Mouse (Mus musculus): ENCODE measurements around the gene Rplp2. TPM values are rescaled to one million over a fixed set of nuclear protein-coding genes. Genes with fewer than 3 reads are reported as not detected.

Rplp2 gene
- polyA plus RNA-seq, 1 experiment from 2014 or later = 809 TPM

DNA sequence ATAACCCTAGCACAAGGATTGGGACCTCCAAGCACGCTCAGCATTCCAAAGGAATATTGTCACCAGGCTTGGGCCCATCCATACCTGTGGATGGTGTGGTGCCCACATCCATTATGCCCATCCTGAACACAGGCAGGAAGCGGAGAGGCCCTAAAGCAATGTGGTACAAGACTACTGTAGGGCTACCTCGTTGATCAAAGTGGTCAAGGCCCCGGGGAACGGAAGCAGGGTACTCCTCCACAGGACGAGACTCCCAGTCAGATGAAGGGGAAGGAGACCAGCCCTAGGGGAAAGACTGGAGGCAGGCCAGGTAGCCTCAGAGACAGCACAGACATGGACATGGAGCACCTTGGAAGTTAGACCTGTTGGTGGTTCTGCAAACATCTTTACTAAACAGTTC lies 25.6 kb downstream of the Rplp2 start:
- H3K27ac ChIP-seq = no peak overlapping the region
- no peak for ATAC-seq (ENCODE audit: low FRiP score)
- no peak overlapping the region for H3K4me3 ChIP-seq
- no peak overlapping the region for H3K9ac ChIP-seq
- no peaks in the 10 kb centered on the region for H3K9me3 ChIP-seq
- 91% methylated on average over 6 of the region's 6 CpGs for WGBS
- no peak overlapping the region for H3K4me2 ChIP-seq
- H3K36me3 ChIP-seq = peaks cover 35% of the 10 kb centered on the region
- peaks cover 67% of the 10 kb centered on the region for H3K4me1 ChIP-seq (replicated peaks)
- peaks cover 23% of the 10 kb centered on the region for H3K27me3 ChIP-seq

DNA sequence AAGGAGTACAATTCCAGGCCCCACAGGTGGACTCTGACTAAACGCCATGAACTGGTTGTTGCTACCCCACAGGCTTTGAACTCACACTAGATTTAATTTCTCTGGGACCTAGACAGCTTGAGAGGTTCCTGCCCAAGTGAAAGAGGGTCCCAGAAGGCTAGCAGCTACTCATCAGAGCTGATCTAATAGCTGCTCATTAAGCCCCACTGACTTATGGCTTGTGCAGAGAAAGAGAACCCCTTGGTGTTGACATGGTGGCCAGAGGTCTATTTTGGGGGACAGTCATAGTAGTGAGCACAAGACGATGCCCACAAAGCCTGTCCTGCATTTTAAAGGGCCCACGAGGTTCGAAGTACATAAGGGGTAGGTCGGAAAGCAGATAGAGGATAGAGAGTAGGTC lies 27.0 kb downstream of the Rplp2 start:
- Histone ChIP-seq H3K4me1 (replicated peaks) (peaks cover 53% of the 10 kb centered on the region), H3K4me3 (peak overlapping the region; percentile 63), H3K27ac (no peak overlapping the region), H3K9me3 (no peaks in the 10 kb centered on the region), H3K9ac (peak overlapping the region; percentile 84), H3K36me3 (peaks cover 35% of the 10 kb centered on the region), H3K4me2 (peak overlapping the region; percentile 85), H3K27me3 (peaks cover 28% of the 10 kb centered on the region)
- ATAC-seq (ENCODE audit: low FRiP score) = no peak
- 11% methylated on average over 5 of the region's 5 CpGs for WGBS

- Histone ChIP-seq H3K9me3 (no peaks in the 10 kb centered on the region), H3K36me3 (peaks cover 25% of the 10 kb centered on the region), H3K9ac (peak within 1 kb of the TSS; percentile 84), H3K27me3 (peaks cover 30% of the 10 kb centered on the region), H3K4me3 (peak within 1 kb of the TSS; percentile 63), H3K4me2 (peak within 1 kb of the TSS; percentile 85), H3K4me1 (replicated peaks) (peaks cover 43% of the 10 kb centered on the region), H3K27ac (peak within 1 kb of the TSS; percentile 88)
- under 1% methylated on average over 85 of the region's 87 CpGs for WGBS
- ATAC-seq (ENCODE audit: low FRiP score) = peak; percentile 83
These were observed 28.0 kb downstream of the Rplp2 start, which contains the start of the genes Polr2l and Tspan4 for GRCm38 (mm10) chr7:141475011-141475804. Gene Polr2l, minus strand, starts transcription at chr7:141475132. Gene Tspan4, plus strand, starts transcription at chr7:141475240.

- H3K27ac ChIP-seq = 0 out of 2 replicates have a peak overlapping the region, but pooled peaks have one; percentile 62
- H3K9ac ChIP-seq = peak overlapping the region; percentile 84
- peak overlapping the region; percentile 85 for H3K4me2 ChIP-seq
- H3K9me3 ChIP-seq = no peaks in the 10 kb centered on the region
- peaks cover 19% of the 10 kb centered on the region for H3K36me3 ChIP-seq
- 2% methylated on average over 12 of the region's 12 CpGs for WGBS
- H3K27me3 ChIP-seq = peaks cover 31% of the 10 kb centered on the region
- peaks cover 42% of the 10 kb centered on the region for H3K4me1 ChIP-seq (replicated peaks)
- no peak for ATAC-seq (ENCODE audit: low FRiP score)
- peak overlapping the region; percentile 63 for H3K4me3 ChIP-seq
These were observed 28.6 kb downstream of the Rplp2 start for GRCm38 (mm10) chr7:141475805-141476158.

- H3K9ac ChIP-seq = peak overlapping the region; percentile 8; the same call in 1 of the 2 replicates
- peak overlapping the region; percentile 63 for H3K4me3 ChIP-seq
- peak overlapping the region; percentile 85 for H3K4me2 ChIP-seq
- ATAC-seq (ENCODE audit: low FRiP score) = peak; percentile 19
- H3K36me3 ChIP-seq = peaks cover 13% of the 10 kb centered on the region
- H3K27ac ChIP-seq = peak overlapping the region; percentile 62
- WGBS = 4% methylated on average over 11 of the region's 17 CpGs
- H3K27me3 ChIP-seq = peaks cover 31% of the 10 kb centered on the region
- H3K4me1 ChIP-seq (replicated peaks) = peaks cover 45% of the 10 kb centered on the region
- no peaks in the 10 kb centered on the region for H3K9me3 ChIP-seq
These were observed 29.2 kb downstream of the Rplp2 start for GRCm38 (mm10) chr7:141476226-141476980.

GRCm38 (mm10) chr7:141476981-141477370 lies 29.8 kb downstream of the Rplp2 start:
- peaks cover 10% of the 10 kb centered on the region for H3K36me3 ChIP-seq
- ATAC-seq (ENCODE audit: low FRiP score) = no peak
- H3K4me2 ChIP-seq = peak overlapping the region; percentile 85
- H3K4me3 ChIP-seq = peak overlapping the region; percentile 63; the same call in 1 of the 2 replicates
- H3K9me3 ChIP-seq = no peaks in the 10 kb centered on the region
- WGBS = 17% methylated on average over 7 of the region's 7 CpGs
- peaks cover 50% of the 10 kb centered on the region for H3K4me1 ChIP-seq (replicated peaks)
- peaks cover 31% of the 10 kb centered on the region for H3K27me3 ChIP-seq
- 0 out of 2 replicates have a peak overlapping the region, but pooled peaks have one; percentile 8 for H3K9ac ChIP-seq
- H3K27ac ChIP-seq = peak overlapping the region; percentile 62

DNA sequence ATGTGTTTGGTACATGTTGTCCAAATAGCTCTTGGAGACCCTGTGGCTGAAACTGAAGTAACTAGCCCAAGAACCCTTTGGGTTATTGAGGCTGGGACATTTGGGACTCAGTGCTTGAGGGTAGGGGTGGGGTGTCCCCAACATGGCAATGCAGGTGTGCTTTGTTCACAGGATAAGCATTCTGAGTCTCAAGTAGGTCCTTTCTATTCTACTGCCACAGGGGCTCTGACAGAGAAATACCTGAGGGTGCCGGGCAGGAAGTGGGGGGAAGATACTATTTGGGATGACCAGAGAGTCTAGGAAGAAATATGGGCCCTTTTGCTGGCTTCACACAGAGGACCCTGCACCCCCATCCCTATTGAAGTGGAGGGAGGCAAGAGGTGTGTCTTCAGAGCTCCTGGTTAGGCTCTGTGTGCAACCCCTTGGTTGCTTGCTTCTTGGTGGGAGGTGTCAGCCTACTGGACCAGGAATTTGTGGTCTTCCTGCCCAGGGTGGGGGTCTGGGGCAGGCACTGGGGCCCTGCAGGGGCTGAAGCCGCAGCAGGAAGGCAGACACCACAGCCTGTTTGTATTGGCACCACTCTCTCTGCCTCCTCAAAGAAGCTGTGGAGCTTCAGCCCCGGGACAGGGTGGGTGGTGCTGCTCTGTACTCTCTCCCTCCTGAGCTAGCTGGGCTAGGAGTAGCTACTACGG lies 30.6 kb downstream of the Rplp2 start:
- H3K4me1 ChIP-seq (replicated peaks) = peaks cover 54% of the 10 kb centered on the region
- no peaks in the 10 kb centered on the region for H3K9me3 ChIP-seq
- peaks cover 2% of the 10 kb centered on the region for H3K36me3 ChIP-seq
- no peak overlapping the region for H3K4me2 ChIP-seq
- ATAC-seq (ENCODE audit: low FRiP score) = no peak
- WGBS = 73% methylated on average over 4 of the region's 4 CpGs
- H3K27ac ChIP-seq = no peak overlapping the region
- H3K4me3 ChIP-seq = no peak overlapping the region
- peaks cover 34% of the 10 kb centered on the region for H3K27me3 ChIP-seq
- H3K9ac ChIP-seq = 0 out of 2 replicates have a peak overlapping the region, but pooled peaks have one; percentile 43

GRCm38 (mm10) chr7:141478270-141478748 lies 31.1 kb downstream of the Rplp2 start:
- peaks cover 40% of the 10 kb centered on the region for H3K27me3 ChIP-seq
- H3K9ac ChIP-seq = 0 out of 2 replicates have a peak overlapping the region, but pooled peaks have one; percentile 43
- H3K36me3 ChIP-seq = no peaks in the 10 kb centered on the region
- peaks cover 56% of the 10 kb centered on the region for H3K4me1 ChIP-seq (replicated peaks)
- 78% methylated on average over 5 of the region's 5 CpGs for WGBS
- no peak overlapping the region for H3K4me2 ChIP-seq
- H3K9me3 ChIP-seq = no peaks in the 10 kb centered on the region
- no peak overlapping the region for H3K27ac ChIP-seq
- H3K4me3 ChIP-seq = no peak overlapping the region
- no peak for ATAC-seq (ENCODE audit: low FRiP score)

GRCm38 (mm10) chr7:141480842-141481497 lies 33.8 kb downstream of the Rplp2 start:
- Histone ChIP-seq H3K9ac (peak overlapping the region; percentile 79), H3K4me1 (replicated peaks) (peaks cover 52% of the 10 kb centered on the region)

DNA sequence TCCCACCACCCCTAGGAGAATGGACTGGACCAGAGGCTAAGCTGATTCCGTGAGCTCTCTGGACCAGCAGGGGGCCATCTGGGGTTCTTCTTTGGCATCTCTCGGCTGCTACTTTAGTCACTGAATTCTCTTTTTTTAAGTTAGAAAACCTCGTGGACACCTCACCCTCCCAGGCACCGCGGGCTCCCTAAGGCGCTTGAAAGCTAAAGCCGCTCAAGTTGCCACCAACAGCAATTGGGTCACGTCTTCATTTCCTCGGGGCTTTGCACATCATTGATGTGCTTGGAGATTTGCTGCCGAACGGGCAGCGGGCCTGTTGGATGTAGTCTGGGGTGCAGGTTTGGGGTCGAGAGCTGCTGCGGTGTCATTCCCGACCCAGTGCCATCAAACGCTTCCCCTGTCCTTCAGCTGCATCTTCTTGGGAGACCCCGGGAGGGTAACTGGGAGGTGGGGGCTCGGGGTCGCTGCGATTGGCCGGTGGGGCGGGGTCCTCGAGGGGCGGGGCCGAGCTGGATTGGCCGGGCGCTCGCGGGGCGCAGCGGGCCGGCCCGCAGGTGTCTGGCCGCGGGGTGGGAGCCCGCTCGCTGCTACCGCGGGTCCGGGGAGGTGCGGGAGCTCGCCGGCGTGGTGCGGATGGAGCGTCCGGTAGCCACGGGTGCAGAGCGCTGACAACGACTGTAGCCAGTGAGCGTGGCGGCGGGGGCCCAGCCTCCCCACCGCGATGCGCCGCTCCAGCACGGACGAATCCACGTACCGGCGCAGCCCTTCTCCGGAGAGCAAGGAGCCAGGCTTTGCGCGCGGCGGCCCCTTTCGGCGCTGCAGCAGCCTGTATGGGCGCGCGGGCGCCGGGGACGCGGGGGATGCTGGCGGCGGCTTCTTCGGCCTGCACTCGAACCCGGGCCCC lies 34.6 kb downstream of the Rplp2 start:
- Histone ChIP-seq H3K4me1 (replicated peaks) (peaks cover 53% of the 10 kb centered on the region), H3K9ac (peak overlapping the region; percentile 79), H3K27me3 (peaks cover 33% of the 10 kb centered on the region), H3K36me3 (no peaks in the 10 kb centered on the region), H3K4me2 (peak overlapping the region; percentile 85), H3K9me3 (no peaks in the 10 kb centered on the region), H3K4me3 (peak overlapping the region; percentile 61), H3K27ac (peak overlapping the region; percentile 77)
- ATAC-seq (ENCODE audit: low FRiP score) = peak; percentile 60
- WGBS = under 1% methylated on average over 81 of the region's 81 CpGs

More at GRCm38 (mm10) chr7:141480842-141481497, 33.8 kb downstream of the Rplp2 start:
- Histone ChIP-seq H3K9me3 (no peaks in the 10 kb centered on the region), H3K4me3 (peak overlapping the region; percentile 61), H3K36me3 (no peaks in the 10 kb centered on the region), H3K27ac (peak overlapping the region; percentile 77), H3K27me3 (peaks cover 41% of the 10 kb centered on the region), H3K4me2 (peak overlapping the region; percentile 85)
- WGBS = 8% methylated on average over 10 of the region's 10 CpGs
- ATAC-seq (ENCODE audit: low FRiP score) = peak; percentile 50

Data from hindbrain, embryonic 13.5 days (tissue).